Mouse (Mus musculus) heart, embryonic 11.5 days (tissue): ENCODE measurements around the gene Thbs3. TPM values are rescaled to one million over a fixed set of nuclear protein-coding genes. Genes with fewer than 3 reads are reported as not detected.

Experiments
- ATAC-seq: fragments of 200-750 bp; cut with Nextera tagmentation; replicated peaks from 2 replicates; pipeline ENCODE4 v1.8.0; 2017; ENCODE audit warnings: moderate library complexity; ENCODE audit not compliant: insufficient number of reproducible peaks, low FRiP score, low TSS enrichment
- H3K27ac ChIP-seq: fragments of 300-500 bp; sonication (generic); 2 replicates; pipeline ENCODE4 v1.5.1; 2014; ENCODE audit warnings: mild to moderate bottlenecking, low read depth, low read length
- H3K27me3 ChIP-seq: fragments of 300-500 bp; sonication (generic); 2 replicates; pipeline ENCODE4 v1.6.1; 2014; ENCODE audit warnings: mild to moderate bottlenecking, low read length, mixed read lengths; ENCODE audit not compliant: control insufficient read depth, insufficient read depth
- H3K36me3 ChIP-seq: fragments of 300-500 bp; sonication (generic); 2 replicates; pipeline ENCODE4 v1.6.1; 2014; ENCODE audit warnings: mild to moderate bottlenecking, low read length, moderate library complexity, mixed read lengths; ENCODE audit not compliant: control insufficient read depth, insufficient read depth
- H3K4me1 ChIP-seq: fragments of 300-500 bp; sonication (generic); 2 replicates; pipeline ENCODE4 v1.6.1; 2014; ENCODE audit warnings: low read length; ENCODE audit not compliant: control insufficient read depth, insufficient read depth
- H3K4me2 ChIP-seq: fragments of 300-500 bp; sonication (generic); 2 replicates; pipeline ENCODE4 v1.6.1; 2014; ENCODE audit warnings: mild to moderate bottlenecking, moderate library complexity
- H3K4me3 ChIP-seq: fragments of 300-500 bp; sonication (generic); 2 replicates; pipeline ENCODE4 v1.5.1; 2014; ENCODE audit warnings: low read depth, low read length
- H3K9ac ChIP-seq: fragments of 300-500 bp; sonication (generic); 2 replicates; pipeline ENCODE4 v1.6.1; 2014; ENCODE audit warnings: mild to moderate bottlenecking, low read depth, low read length, moderate library complexity
- H3K9me3 ChIP-seq: fragments of 300-500 bp; sonication (generic); replicated peaks from 2 replicates; pipeline ENCODE4 v1.6.1; 2016; ENCODE audit warnings: low read length; ENCODE audit not compliant: control insufficient read depth
- WGBS: fragments of 180-500 bp; shearing (Covaris S2); extraction: QIAGEN DNeasy Blood & Tissue Kit; methylation state at CpG from one replicate; pipeline ENCODE4 v1.1.7; 2014; ENCODE audit not compliant: insufficient replicate concordance; 5-methylcytosine and 5-hydroxymethylcytosine counted together
- polyA plus RNA-seq: library from polyadenylated mRNA; unstranded; fragments of >200 nt; fragmentation: Nextera tagmentation; extraction: Ambion mirVana; gene quantifications from 2 replicates; pipeline ENCODE4 v1.2.1, GENCODE M21; 2014

The Thbs3 gene
- polyA plus RNA-seq, 1 experiment from 2014 or later, result 6.9 TPM

- no peak for ATAC-seq
- peaks cover 4% of the 10 kb centered on the region; the same call in 1 of the 2 replicates for H3K27me3 ChIP-seq
- H3K4me1 ChIP-seq, result peaks cover 6% of the 10 kb centered on the region; the same call in 1 of the 2 replicates
- 67% methylated on average over 12 of the region's 12 CpGs for WGBS
- no peaks in the 10 kb centered on the region for H3K9me3 ChIP-seq
- H3K27ac ChIP-seq, result no peak overlapping the region
- H3K4me3 ChIP-seq, result no peak overlapping the region
- no peak overlapping the region; the same call in 1 of the 2 replicates for H3K9ac ChIP-seq
- H3K36me3 ChIP-seq, result no peaks in the 10 kb centered on the region
- H3K4me2 ChIP-seq, result no peak overlapping the region
Observed at GRCm38 (mm10) chr3:89188478-89188875, 26.5 kb upstream of the Thbs3 start.

- no peak overlapping the region for H3K9ac ChIP-seq
- peaks cover 4% of the 10 kb centered on the region; the same call in 1 of the 2 replicates for H3K27me3 ChIP-seq
- no peaks in the 10 kb centered on the region for H3K9me3 ChIP-seq
- 76% methylated on average over 8 of the region's 8 CpGs for WGBS
- no peaks in the 10 kb centered on the region for H3K4me1 ChIP-seq
- no peak overlapping the region for H3K4me3 ChIP-seq
- no peak overlapping the region for H3K4me2 ChIP-seq
- H3K36me3 ChIP-seq, result no peaks in the 10 kb centered on the region
- no peak overlapping the region for H3K27ac ChIP-seq
- no peak for ATAC-seq
Observed at GRCm38 (mm10) chr3:89190436-89190835, 24.5 kb upstream of the Thbs3 start.

GRCm38 (mm10) chr3:89193351-89193750 lies 21.6 kb upstream of the Thbs3 start:
- Histone ChIP-seq H3K4me3 (no peak overlapping the region), H3K4me1 (no peaks in the 10 kb centered on the region), H3K9ac (no peak overlapping the region), H3K36me3 (no peaks in the 10 kb centered on the region), H3K27ac (no peak overlapping the region), H3K9me3 (no peaks in the 10 kb centered on the region), H3K4me2 (no peak overlapping the region), H3K27me3 (no peaks in the 10 kb centered on the region)
- ATAC-seq, result no peak
- WGBS, result 79% methylated on average over 1 of the region's 1 CpGs

- no peaks in the 10 kb centered on the region for H3K36me3 ChIP-seq
- H3K4me2 ChIP-seq, result no peak overlapping the region
- H3K27ac ChIP-seq, result no peak overlapping the region
- H3K27me3 ChIP-seq, result no peaks in the 10 kb centered on the region
- H3K9me3 ChIP-seq, result no peaks in the 10 kb centered on the region
- H3K9ac ChIP-seq, result no peak overlapping the region
- WGBS, result 92% methylated on average over 2 of the region's 2 CpGs
- H3K4me3 ChIP-seq, result no peak overlapping the region
- no peaks in the 10 kb centered on the region for H3K4me1 ChIP-seq
- no peak for ATAC-seq
Observed at GRCm38 (mm10) chr3:89193853-89194252, 21.1 kb upstream of the Thbs3 start.

GRCm38 (mm10) chr3:89195979-89196877 lies 18.8 kb upstream of the Thbs3 start:
- Histone ChIP-seq H3K9me3 (no peaks in the 10 kb centered on the region), H3K4me3 (peak overlapping the region; percentile 46), H3K4me2 (peak overlapping the region; percentile 69), H3K27ac (peak overlapping the region; percentile 65), H3K27me3 (no peaks in the 10 kb centered on the region), H3K4me1 (no peaks in the 10 kb centered on the region), H3K36me3 (no peaks in the 10 kb centered on the region), H3K9ac (peak overlapping the region; percentile 77)
- 8% methylated on average over 33 of the region's 33 CpGs for WGBS
- peak; percentile 94 for ATAC-seq

GRCm38 (mm10) chr3:89199839-89200238 lies 15.1 kb upstream of the Thbs3 start:
- Histone ChIP-seq H3K4me3 (no peak overlapping the region), H3K27me3 (no peaks in the 10 kb centered on the region), H3K9me3 (no peaks in the 10 kb centered on the region), H3K4me1 (peaks cover 5% of the 10 kb centered on the region), H3K36me3 (no peaks in the 10 kb centered on the region), H3K27ac (no peak overlapping the region), H3K9ac (no peak overlapping the region), H3K4me2 (no peak overlapping the region)
- ATAC-seq, result no peak
- 63% methylated on average over 3 of the region's 3 CpGs for WGBS

GRCm38 (mm10) chr3:89202253-89203141 lies 12.5 kb upstream of the Thbs3 start, which contains the start of gene Gba:
Gene Gba, plus strand, starts transcription at chr3:89202928.
- Histone ChIP-seq H3K4me1 (peaks cover 5% of the 10 kb centered on the region), H3K27ac (no peak within 1 kb of the TSS), H3K4me3 (peak within 1 kb of the TSS; percentile 69)

GRCm38 (mm10) chr3:89203142-89203514 lies 11.9 kb upstream of the Thbs3 start:
- Histone ChIP-seq H3K36me3 (peaks cover 7% of the 10 kb centered on the region; the same call in 1 of the 2 replicates), H3K4me3 (peak overlapping the region; percentile 69), H3K4me2 (peak overlapping the region; percentile 70), H3K9me3 (no peaks in the 10 kb centered on the region), H3K27ac (no peak overlapping the region), H3K27me3 (no peaks in the 10 kb centered on the region), H3K9ac (peak overlapping the region; percentile 69), H3K4me1 (peaks cover 5% of the 10 kb centered on the region)
- WGBS, result 33% methylated on average over 5 of the region's 5 CpGs
- no peak for ATAC-seq

More at GRCm38 (mm10) chr3:89202253-89203141, 12.5 kb upstream of the Thbs3 start, which contains the start of gene Gba:
- no peaks in the 10 kb centered on the region for H3K9me3 ChIP-seq
- no peaks in the 10 kb centered on the region for H3K27me3 ChIP-seq
- H3K36me3 ChIP-seq, result peaks cover 5% of the 10 kb centered on the region; the same call in 1 of the 2 replicates
- peak within 1 kb of the TSS; percentile 69 for H3K9ac ChIP-seq
- peak within 1 kb of the TSS; percentile 70 for H3K4me2 ChIP-seq
- ATAC-seq, result peak; percentile 57; the same call in 1 of the 2 replicates
- 26% methylated on average over 13 of the region's 13 CpGs for WGBS
